ENCODE assay signal across 12 mouse cellular contexts in genomic region chr6:17595712-17596462, GRCm38 (mm10). TPM values are rescaled to one million over a fixed set of nuclear protein-coding genes. Genes with fewer than 3 reads are reported as not detected.
DNase-seq lines count a peak whose midpoint lies in the region; ATAC-seq lines count a peak whose summit lies in the region.
"Had no signal": no experiment of that assay in that cellular context is flagged by ENCODE, and none has a peak within 500 bp of the region (broad histone marks: within the 10 kb centered on the region; RNA-seq: fewer than 3 reads in every experiment).

No protein-coding gene starts in this region.

- no peak overlapping the region for H3K4me3 ChIP-seq in midbrain, embryonic 11.5 days (ENCODE audit: low read depth, low read length)
- H3K4me3 ChIP-seq in midbrain, embryonic 14.5 days (replicated peaks; ENCODE audit: low read depth, low read length): no peak overlapping the region
- H3K4me3 ChIP-seq: erythroblast, embryonic 14.5 days; midbrain, embryonic 13.5 days had no signal

- H3K27ac ChIP-seq in midbrain, embryonic 11.5 days (ENCODE audit: low read depth, low read length): no peak overlapping the region
- H3K27ac ChIP-seq in midbrain, embryonic 14.5 days (replicated peaks; ENCODE audit: low read depth, low read length): no peak overlapping the region
- H3K27ac ChIP-seq: midbrain, embryonic 13.5 days had no signal

- no peaks in the 10 kb centered on the region for H3K36me3 ChIP-seq in midbrain, embryonic 11.5 days (ENCODE audit: control insufficient read depth, insufficient read depth, low read length)
- H3K36me3 ChIP-seq in midbrain, embryonic 14.5 days (ENCODE audit: control insufficient read depth, insufficient read depth, low read length): no peaks in the 10 kb centered on the region
- H3K36me3 ChIP-seq: midbrain, embryonic 13.5 days had no signal

- no peak for ATAC-seq in midbrain, embryonic 11.5 days (ENCODE audit: low FRiP score)
- ATAC-seq in midbrain, embryonic 14.5 days (ENCODE audit: low FRiP score, low TSS enrichment): no peak
- ATAC-seq: inflammation-experienced regulatory T-cells, adult 6 months; midbrain, embryonic 13.5 days had no signal

- H3K9ac ChIP-seq in midbrain, embryonic 11.5 days (ENCODE audit: low read length): no peak overlapping the region
- H3K9ac ChIP-seq in midbrain, embryonic 14.5 days (replicated peaks; ENCODE audit: low read length): no peak overlapping the region
- H3K9ac ChIP-seq: midbrain, embryonic 13.5 days had no signal

- peaks cover 3% of the 10 kb centered on the region; the same call in 1 of the 2 replicates for H3K9me3 ChIP-seq in midbrain, embryonic 11.5 days (ENCODE audit: control insufficient read depth, low read length)
- H3K9me3 ChIP-seq in midbrain, embryonic 14.5 days (ENCODE audit: control insufficient read depth, low read length): no peaks in the 10 kb centered on the region; the same call in 1 of the 2 replicates

- H3K27me3 ChIP-seq in midbrain, embryonic 11.5 days (ENCODE audit: control insufficient read depth, insufficient read depth, low read length): no peaks in the 10 kb centered on the region
- H3K27me3 ChIP-seq in midbrain, embryonic 14.5 days (ENCODE audit: control insufficient read depth, insufficient read depth, low read length): no peaks in the 10 kb centered on the region
- H3K27me3 ChIP-seq: midbrain, embryonic 13.5 days had no signal

- H3K4me1 ChIP-seq in midbrain, embryonic 11.5 days (ENCODE audit: control insufficient read depth, insufficient read depth, low read length): no peaks in the 10 kb centered on the region
- H3K4me1 ChIP-seq in midbrain, embryonic 14.5 days (ENCODE audit: control insufficient read depth, insufficient read depth, low read length): no peaks in the 10 kb centered on the region
- H3K4me1 ChIP-seq: midbrain, embryonic 13.5 days had no signal

- no peak overlapping the region for H3K4me2 ChIP-seq in midbrain, embryonic 11.5 days
- H3K4me2 ChIP-seq in midbrain, embryonic 14.5 days (ENCODE audit: low read length): no peak overlapping the region
- H3K4me2 ChIP-seq: midbrain, embryonic 13.5 days had no signal

- 86% methylated on average over 11 of the region's 11 CpGs for WGBS in midbrain, embryonic 11.5 days
- 85% methylated on average over 11 of the region's 11 CpGs for WGBS in midbrain, embryonic 14.5 days

- DNase-seq in gastrocnemius, adult 18-20 months (ENCODE audit: low spot score): peak; percentile 10
- DNase-seq in gastrocnemius, postnatal 25 days: no peak
- DNase-seq in midbrain, embryonic 11.5 days (ENCODE audit: low spot score, missing footprints): peak; percentile 41
- DNase-seq in midbrain, embryonic 14.5 days: no peak
- peak; percentile 57 for DNase-seq in kidney, postnatal 14 days
- peak; percentile 39 for DNase-seq in skeletal muscle tissue, adult 2 months (ENCODE audit: low read depth, low spot score)
- no peak for DNase-seq in ovary, postnatal 14 days (ENCODE audit: low spot score)
- DNase-seq in adrenal gland, adult (ENCODE audit: inconsistent age in 2 of 2, low spot score in 1 of 2): no peak
- DNase-seq: cerebellum, adult 11 months had no signal

RNA-seq across cellular contexts. Expression of gene Capza2, which starts 40.1 kb away (rescaled TPM):
- 100 to 1,000 TPM; 293 to 320 TPM for total RNA-seq in gastrocnemius, adult 18-20 months (2021)
- total RNA-seq in gastrocnemius, postnatal 25 days (2021): 100 to 1,000 TPM; 252 to 287 TPM
- polyA plus RNA-seq in midbrain, embryonic 11.5 days (2014; fragmentation: Nextera tagmentation; extraction: Ambion mirVana): 278 and 318 TPM in 2 replicates
- polyA plus RNA-seq in midbrain, embryonic 14.5 days (2014; fragmentation: Nextera tagmentation; extraction: Ambion mirVana): 246 and 272 TPM in 2 replicates

Comparison
In these comparisons a context has a peak if more than half of its experiments do, and no peak if none do; other contexts are left out.
1. DNase-seq: peak in gastrocnemius, adult 18-20 months (single experiment), midbrain, embryonic 11.5 days (single experiment), kidney, postnatal 14 days (single experiment) and skeletal muscle tissue, adult 2 months (single experiment); none in gastrocnemius, postnatal 25 days (single experiment), midbrain, embryonic 14.5 days (single experiment), ovary, postnatal 14 days (single experiment) and adrenal gland, adult (0 of 2).